Mouse (Mus musculus) C2C12 (cell line): ENCODE data around the gene Ctse.

Experiments used
- CTCF ChIP-seq: IDR thresholded peaks from one replicate; pipeline ENCODE4 v1.5.1; 2011; ENCODE audit not compliant: control insufficient read depth, insufficient read depth, insufficient read length
- MAX ChIP-seq: IDR thresholded peaks from one replicate; pipeline ENCODE4 v1.6.1; 2011; ENCODE audit warnings: mild to moderate bottlenecking, control low read depth

DNA sequence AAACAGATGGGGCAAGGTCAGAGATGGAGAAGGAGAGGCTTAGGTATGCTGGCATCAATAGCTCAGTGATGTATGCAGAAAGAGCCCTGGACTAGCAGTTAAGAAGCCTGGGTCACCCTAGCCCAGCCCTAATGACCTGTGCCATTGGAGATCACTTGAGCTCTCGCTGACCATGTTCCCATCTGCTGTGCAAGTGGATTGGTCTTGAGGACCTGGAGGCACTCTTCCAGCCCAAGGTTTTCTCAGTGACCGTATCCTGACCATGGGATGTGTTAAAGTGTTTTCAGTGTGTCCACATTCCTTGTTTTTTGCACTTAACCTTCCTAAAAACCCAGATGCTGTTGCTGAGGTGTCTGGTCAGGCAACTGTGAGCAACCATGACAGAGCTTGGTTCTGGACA is 22.2 kb downstream of the Ctse start:
- TF ChIP-seq MAX (no peak), CTCF (no peak)
